In the genomic region with DNA sequence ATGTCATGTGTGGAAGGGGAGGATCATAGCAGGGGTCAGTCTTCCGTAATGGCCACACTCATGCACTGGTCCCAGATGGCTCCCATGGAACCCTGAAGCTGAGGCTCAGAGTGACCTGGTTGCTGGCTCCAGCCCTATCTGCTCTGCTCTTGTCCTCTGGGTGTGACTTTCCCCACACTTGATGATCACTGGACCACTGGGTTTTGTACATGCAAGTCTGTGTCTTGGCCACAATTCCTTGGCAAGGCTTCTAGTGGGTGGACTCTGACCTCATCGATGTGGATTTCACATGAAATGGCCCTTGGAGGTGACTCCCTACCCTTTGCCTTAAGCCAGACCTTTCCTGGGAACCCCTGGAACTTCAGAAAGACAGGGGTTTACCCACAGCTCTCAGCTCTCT, we compare ENCODE assay signal across 19 mouse cellular contexts. TPM values are rescaled to one million over a fixed set of nuclear protein-coding genes. Genes with fewer than 3 reads are reported as not detected.
DNase-seq lines count a peak whose midpoint lies in the region; ATAC-seq lines count a peak whose summit lies in the region.
"Had no signal": no experiment of that assay in that cellular context is flagged by ENCODE, and none has a peak within 500 bp of the region (broad histone marks: within the 10 kb centered on the region; RNA-seq: fewer than 3 reads in every experiment).

No protein-coding gene starts in this region.

- peaks cover 4% of the 10 kb centered on the region; the same call in 1 of the 2 replicates for H3K4me1 ChIP-seq in kidney, embryonic 15.5 days
- H3K4me1 ChIP-seq in hindbrain, embryonic 10.5 days (replicated peaks), result peaks cover 9% of the 10 kb centered on the region
- H3K4me1 ChIP-seq: embryonic facial prominence, embryonic 12.5 days had no signal

- H3K36me3 ChIP-seq in kidney, embryonic 15.5 days, result no peaks in the 10 kb centered on the region
- H3K36me3 ChIP-seq in hindbrain, embryonic 10.5 days, result no peaks in the 10 kb centered on the region
- H3K36me3 ChIP-seq: embryonic facial prominence, embryonic 12.5 days; G1E; limb, embryonic 15.5 days had no signal

- ATAC-seq in kidney, embryonic 15.5 days (replicated peaks; ENCODE audit: low FRiP score), result no peak
- ATAC-seq: CD4-positive, CD25-positive, alpha-beta regulatory T cell, adult 4 months; forebrain, postnatal 0 days had no signal

- intact Hi-C loops in heart, postnatal 36 days (cut with DNase I), result loop anchor here (10.0 kb wide), 2 partner anchors 372 to 418 kb away; partner anchors contain the start of gene Sacm1l

- H3K4me3 ChIP-seq in kidney, embryonic 15.5 days (replicated peaks), result no peak overlapping the region
- no peak overlapping the region for H3K4me3 ChIP-seq in hindbrain, embryonic 10.5 days
- H3K4me3 ChIP-seq: embryonic facial prominence, embryonic 12.5 days; limb, embryonic 15.5 days had no signal

- peak; percentile 75 for DNase-seq in gastrocnemius, adult 18-20 months (ENCODE audit: low spot score)
- no peak for DNase-seq in gastrocnemius, postnatal 10 days
- peak; percentile 57 for DNase-seq in kidney, adult 9 months
- DNase-seq in NIH3T3 (ENCODE audit: low read depth), result peak; percentile 33
- peak; percentile 48 to 54 for DNase-seq in heart, postnatal 36 days
- no peak for DNase-seq in hindbrain, embryonic 10.5 days (ENCODE audit: low spot score)
- no peak for DNase-seq in layer of hippocampus, postnatal 25 days (ENCODE audit: extremely low spot score in 1 of 2, low spot score in 1 of 2)
- DNase-seq: cerebellum, adult 8-10 months; forebrain, postnatal 0 days; kidney, postnatal 25 days; lung, embryonic 14.5 days; spleen, adult 18-20 months; thymus, adult 2 months had no signal

- WGBS in kidney, embryonic 15.5 days, result 80% methylated on average over 2 of the region's 2 CpGs
- WGBS in hindbrain, embryonic 10.5 days, result 91% methylated on average over 2 of the region's 2 CpGs

- no peak overlapping the region for H3K27ac ChIP-seq in kidney, embryonic 15.5 days
- H3K27ac ChIP-seq in hindbrain, embryonic 10.5 days, result no peak overlapping the region
- H3K27ac ChIP-seq: embryonic facial prominence, embryonic 12.5 days; limb, embryonic 15.5 days had no signal

- no peak overlapping the region for H3K9ac ChIP-seq in kidney, embryonic 15.5 days
- H3K9ac ChIP-seq: embryonic facial prominence, embryonic 12.5 days; forebrain, postnatal 0 days; limb, embryonic 15.5 days; lung, embryonic 14.5 days had no signal

- H3K9me3 ChIP-seq in kidney, embryonic 15.5 days (replicated peaks), result no peaks in the 10 kb centered on the region
- no peaks in the 10 kb centered on the region for H3K9me3 ChIP-seq in hindbrain, embryonic 10.5 days
- H3K9me3 ChIP-seq: embryonic facial prominence, embryonic 12.5 days; G1E; limb, embryonic 15.5 days had no signal

- H3K27me3 ChIP-seq in kidney, embryonic 15.5 days, result no peaks in the 10 kb centered on the region
- peaks cover 8% of the 10 kb centered on the region for H3K27me3 ChIP-seq in hindbrain, embryonic 10.5 days (ENCODE audit: insufficient read depth, poor library complexity, severe bottlenecking)
- H3K27me3 ChIP-seq: limb, embryonic 15.5 days had no signal

- H3K4me2 ChIP-seq in kidney, embryonic 15.5 days, result no peak overlapping the region
- H3K4me2 ChIP-seq: embryonic facial prominence, embryonic 12.5 days; limb, embryonic 15.5 days; lung, embryonic 14.5 days had no signal

RNA-seq across cellular contexts. Expression of gene Clec3b, which starts 2.4 kb away (rescaled TPM):
- total RNA-seq in gastrocnemius, adult 18-20 months (2021), result 10 to 100 TPM; 39.9 to 42.7 TPM
- total RNA-seq in gastrocnemius, postnatal 10 days (2021), result 100 to 1,000 TPM in 1 of 2 experiments, 10 to 100 TPM in 1; 92.5 to 112 TPM
- polyA plus RNA-seq in kidney, embryonic 15.5 days (2015; fragmentation: Nextera tagmentation; extraction: Ambion mirVana), result 0.72 and 1.6 TPM in 2 replicates
- 10 to 100 TPM; 62.1 to 66.7 TPM for total RNA-seq in heart, postnatal 36 days (2021)
- polyA plus RNA-seq in hindbrain, embryonic 10.5 days (2016; fragmentation: Nextera tagmentation; extraction: Ambion mirVana), result 0.16 TPM in 1 of 2 replicates, not detected in the other
- 1 to 10 TPM; 3.1 to 3.9 TPM for total RNA-seq in layer of hippocampus, postnatal 25 days (2021)
- total RNA-seq: G1E; hematopoietic stem cell, adult 5-6 weeks had no signal
- polyA plus RNA-seq: CD4-positive, CD25-positive, alpha-beta regulatory T cell, adult 4 months; G1E; lung, embryonic 14.5 days had no signal

RNA-seq across cellular contexts. Expression of gene Exosc7, which starts 40.1 kb away (rescaled TPM):
- total RNA-seq in gastrocnemius, adult 18-20 months (2021), result 10 to 100 TPM; 18.7 to 20.3 TPM
- 10 to 100 TPM; 18.7 to 24.0 TPM for total RNA-seq in gastrocnemius, postnatal 10 days (2021)
- polyA plus RNA-seq in kidney, embryonic 15.5 days (2015; fragmentation: Nextera tagmentation; extraction: Ambion mirVana), result 125 and 133 TPM in 2 replicates
- total RNA-seq in heart, postnatal 36 days (2021), result 10 to 100 TPM; 28.6 to 30.0 TPM
- polyA plus RNA-seq in hindbrain, embryonic 10.5 days (2016; fragmentation: Nextera tagmentation; extraction: Ambion mirVana), result 122 and 146 TPM in 2 replicates
- total RNA-seq in layer of hippocampus, postnatal 25 days (2021), result 10 to 100 TPM; 40.0 to 42.9 TPM

RNA-seq across cellular contexts. Expression of gene Zdhhc3, which starts 40.1 kb away (rescaled TPM):
- total RNA-seq in gastrocnemius, adult 18-20 months (2021), result 10 to 100 TPM; 59.7 to 66.6 TPM
- total RNA-seq in gastrocnemius, postnatal 10 days (2021), result 10 to 100 TPM; 43.3 to 46.9 TPM
- polyA plus RNA-seq in kidney, embryonic 15.5 days (2015; fragmentation: Nextera tagmentation; extraction: Ambion mirVana), result 73.2 and 75.9 TPM in 2 replicates
- 10 to 100 TPM; 40.7 to 43.0 TPM for total RNA-seq in heart, postnatal 36 days (2021)
- polyA plus RNA-seq in hindbrain, embryonic 10.5 days (2016; fragmentation: Nextera tagmentation; extraction: Ambion mirVana), result 76.8 and 83.4 TPM in 2 replicates
- 10 to 100 TPM; 61.9 to 64.1 TPM for total RNA-seq in layer of hippocampus, postnatal 25 days (2021)

Comparison
In these comparisons a context has a peak if more than half of its experiments do, and no peak if none do; other contexts are left out.
1. DNase-seq: peak in gastrocnemius, adult 18-20 months (single experiment), kidney, adult 9 months (single experiment), NIH3T3 (single experiment) and heart, postnatal 36 days (2 of 2); none in gastrocnemius, postnatal 10 days (single experiment), hindbrain, embryonic 10.5 days (single experiment) and layer of hippocampus, postnatal 25 days (0 of 2).
2. RNA of gene Clec3b, which starts 2.4 kb away (total RNA-seq): 92.5 to 112 TPM in gastrocnemius, postnatal 10 days, 62.1 to 66.7 TPM in heart, postnatal 36 days and 39.9 to 42.7 TPM in gastrocnemius, adult 18-20 months; 3.1 to 3.9 TPM in layer of hippocampus, postnatal 25 days; every median in the first group is over 4 times any median in the second.